Comparison of ENCODE assay signal across 8 mouse cellular contexts in genomic region chr17:35776811-35777609, GRCm38 (mm10). TPM values are rescaled to one million over a fixed set of nuclear protein-coding genes. Genes with fewer than 3 reads are reported as not detected.
DNase-seq lines count a peak whose midpoint lies in the region; ATAC-seq and TF ChIP-seq lines count a peak whose summit lies in the region.

No protein-coding gene starts in this region.

- H3K9me3 ChIP-seq in midbrain, postnatal 0 days (ENCODE audit: low read length) = no peaks in the 10 kb centered on the region
- H3K9me3 ChIP-seq in midbrain, embryonic 11.5 days (ENCODE audit: control insufficient read depth, low read length) = no peaks in the 10 kb centered on the region
- H3K9me3 ChIP-seq in heart, embryonic 11.5 days (replicated peaks; ENCODE audit: control insufficient read depth, low read length) = no peaks in the 10 kb centered on the region
- no peaks in the 10 kb centered on the region for H3K9me3 ChIP-seq in kidney, embryonic 15.5 days (replicated peaks)
- H3K9me3 ChIP-seq in limb, embryonic 15.5 days = no peaks in the 10 kb centered on the region

- no peaks in the 10 kb centered on the region for H3K36me3 ChIP-seq in midbrain, postnatal 0 days (ENCODE audit: insufficient read depth, low read length)
- H3K36me3 ChIP-seq in midbrain, embryonic 11.5 days (ENCODE audit: control insufficient read depth, insufficient read depth, low read length) = no peaks in the 10 kb centered on the region
- no peaks in the 10 kb centered on the region for H3K36me3 ChIP-seq in heart, embryonic 11.5 days (ENCODE audit: control insufficient read depth, insufficient read depth, low read length)
- H3K36me3 ChIP-seq in kidney, embryonic 15.5 days = no peaks in the 10 kb centered on the region
- H3K36me3 ChIP-seq in limb, embryonic 15.5 days = no peaks in the 10 kb centered on the region

- no peak overlapping the region for H3K4me3 ChIP-seq in midbrain, postnatal 0 days (ENCODE audit: low read depth, low read length)
- H3K4me3 ChIP-seq in midbrain, embryonic 11.5 days (ENCODE audit: low read depth, low read length) = no peak overlapping the region
- no peak overlapping the region for H3K4me3 ChIP-seq in heart, embryonic 11.5 days (ENCODE audit: low read depth, low read length)
- H3K4me3 ChIP-seq in kidney, embryonic 15.5 days (replicated peaks) = no peak overlapping the region
- H3K4me3 ChIP-seq in limb, embryonic 15.5 days = no peak overlapping the region
- H3K4me3 ChIP-seq in olfactory bulb, adult 2 months (ENCODE audit: insufficient read depth, low read depth, low read length) = no peak overlapping the region

- TF ChIP-seq POLR2A in olfactory bulb, adult 2 months (IDR thresholded peaks at IDR 0.05; ENCODE audit: insufficient read depth, low read depth, low read length) = no peak

- peak; percentile 18 for TF ChIP-seq CTCF in midbrain, postnatal 0 days (IDR thresholded peaks at IDR 0.05)
- TF ChIP-seq CTCF in olfactory bulb, adult 2 months (IDR thresholded peaks at IDR 0.05; ENCODE audit: insufficient read depth, low read depth, low read length) = no peak

- H3K9ac ChIP-seq in midbrain, postnatal 0 days (replicated peaks; ENCODE audit: low read length, poor library complexity, severe bottlenecking) = no peak overlapping the region
- no peak overlapping the region for H3K9ac ChIP-seq in midbrain, embryonic 11.5 days (ENCODE audit: low read length)
- no peak overlapping the region for H3K9ac ChIP-seq in heart, embryonic 11.5 days (ENCODE audit: low read depth, low read length)
- H3K9ac ChIP-seq in kidney, embryonic 15.5 days = no peak overlapping the region
- H3K9ac ChIP-seq in limb, embryonic 15.5 days = no peak overlapping the region

- H3K4me1 ChIP-seq in midbrain, postnatal 0 days (ENCODE audit: insufficient read depth, low read length) = no peaks in the 10 kb centered on the region
- H3K4me1 ChIP-seq in midbrain, embryonic 11.5 days (ENCODE audit: control insufficient read depth, insufficient read depth, low read length) = no peaks in the 10 kb centered on the region
- peaks cover 12% of the 10 kb centered on the region for H3K4me1 ChIP-seq in heart, embryonic 11.5 days (ENCODE audit: control insufficient read depth, insufficient read depth, low read length)
- peaks cover 13% of the 10 kb centered on the region for H3K4me1 ChIP-seq in kidney, embryonic 15.5 days
- H3K4me1 ChIP-seq in limb, embryonic 15.5 days = peaks cover 12% of the 10 kb centered on the region
- H3K4me1 ChIP-seq in olfactory bulb, adult 2 months (ENCODE audit: control insufficient read depth, insufficient read depth, low read length) = peaks cover 8% of the 10 kb centered on the region

- peak; percentile 84 for DNase-seq in midbrain, postnatal 0 days (ENCODE audit: low spot score)
- no peak for DNase-seq in midbrain, embryonic 11.5 days (ENCODE audit: low spot score, missing footprints)
- DNase-seq in spleen, adult 12 weeks (ENCODE audit: low spot score) = no peak

- no peak overlapping the region for H3K27ac ChIP-seq in midbrain, postnatal 0 days (ENCODE audit: low read depth, low read length)
- no peak overlapping the region for H3K27ac ChIP-seq in midbrain, embryonic 11.5 days (ENCODE audit: low read depth, low read length)
- H3K27ac ChIP-seq in heart, embryonic 11.5 days (ENCODE audit: low read depth, low read length) = peak overlapping the region; percentile 3
- H3K27ac ChIP-seq in kidney, embryonic 15.5 days = peak overlapping the region; percentile 19
- H3K27ac ChIP-seq in limb, embryonic 15.5 days = peak overlapping the region; percentile 33
- 0 out of 2 replicates have a peak overlapping the region, but pooled peaks have one; percentile 8 for H3K27ac ChIP-seq in olfactory bulb, adult 2 months (ENCODE audit: insufficient read depth, low read depth, low read length)

- WGBS in midbrain, postnatal 0 days = 61% methylated on average over 13 of the region's 13 CpGs
- 83% methylated on average over 13 of the region's 13 CpGs for WGBS in midbrain, embryonic 11.5 days
- WGBS in heart, embryonic 11.5 days (ENCODE audit: insufficient replicate concordance) = 44% methylated on average over 13 of the region's 13 CpGs
- WGBS in kidney, embryonic 15.5 days = 21% methylated on average over 13 of the region's 13 CpGs
- 38% methylated on average over 13 of the region's 13 CpGs for WGBS in limb, embryonic 15.5 days
- 31% methylated on average over 13 of the region's 13 CpGs for WGBS in olfactory bulb, adult 2 months

- peak; percentile 41; the same call in 1 of the 2 replicates for ATAC-seq in midbrain, postnatal 0 days (ENCODE audit: low FRiP score)
- ATAC-seq in midbrain, embryonic 11.5 days (ENCODE audit: low FRiP score) = no peak
- ATAC-seq in erythroblast, adult 5-6 weeks (replicated peaks; ENCODE audit: low FRiP score, poor library complexity, severe bottlenecking) = 0 out of 2 replicates have a peak, but pooled peaks have one; percentile 38
- ATAC-seq in heart, embryonic 11.5 days (replicated peaks; ENCODE audit: insufficient number of reproducible peaks, low FRiP score, low TSS enrichment) = peak; percentile 46; the same call in 1 of the 2 replicates
- ATAC-seq in kidney, embryonic 15.5 days (replicated peaks; ENCODE audit: low FRiP score) = no peak
- ATAC-seq in limb, embryonic 15.5 days (ENCODE audit: insufficient number of reproducible peaks, low FRiP score, low TSS enrichment, low read depth) = 0 out of 2 replicates have a peak, but pooled peaks have one; percentile 56

- H3K4me2 ChIP-seq in midbrain, postnatal 0 days (ENCODE audit: low read depth, low read length, poor library complexity, severe bottlenecking) = no peak overlapping the region
- no peak overlapping the region for H3K4me2 ChIP-seq in midbrain, embryonic 11.5 days
- no peak overlapping the region for H3K4me2 ChIP-seq in heart, embryonic 11.5 days
- 0 out of 2 replicates have a peak overlapping the region, but pooled peaks have one; percentile 9 for H3K4me2 ChIP-seq in kidney, embryonic 15.5 days
- H3K4me2 ChIP-seq in limb, embryonic 15.5 days = no peak overlapping the region

- H3K27me3 ChIP-seq in midbrain, postnatal 0 days (ENCODE audit: insufficient read depth, low read length) = no peaks in the 10 kb centered on the region
- H3K27me3 ChIP-seq in midbrain, embryonic 11.5 days (ENCODE audit: control insufficient read depth, insufficient read depth, low read length) = no peaks in the 10 kb centered on the region
- no peaks in the 10 kb centered on the region for H3K27me3 ChIP-seq in heart, embryonic 11.5 days (ENCODE audit: control insufficient read depth, insufficient read depth, low read length)
- H3K27me3 ChIP-seq in kidney, embryonic 15.5 days = no peaks in the 10 kb centered on the region
- no peaks in the 10 kb centered on the region for H3K27me3 ChIP-seq in limb, embryonic 15.5 days

RNA-seq across cellular contexts. Expression of gene Ier3, which starts 44.5 kb away (rescaled TPM):
- total RNA-seq in midbrain, postnatal 0 days (2014; rRNA removed) = 10.9 and 13.5 TPM in 2 replicates
- polyA plus RNA-seq in midbrain, postnatal 0 days (2015; fragmentation: Nextera tagmentation; extraction: Ambion mirVana) = 12.2 and 16.0 TPM in 2 replicates
- polyA plus RNA-seq in midbrain, embryonic 11.5 days (2014; fragmentation: Nextera tagmentation; extraction: Ambion mirVana) = 2.5 and 4.0 TPM in 2 replicates
- 7.5 and 11.9 TPM in 2 replicates for total RNA-seq in erythroblast, adult 5-6 weeks (2015; ENCODE audit: low replicate concordance)
- 2.1 and 8.0 TPM in 2 replicates for total RNA-seq in erythroblast, adult 5-6 weeks (2017; ENCODE audit: low replicate concordance)
- polyA plus RNA-seq in heart, embryonic 11.5 days (2014; fragmentation: Nextera tagmentation; extraction: Ambion mirVana) = 13.2 and 17.0 TPM in 2 replicates
- polyA plus RNA-seq in kidney, embryonic 15.5 days (2015; fragmentation: Nextera tagmentation; extraction: Ambion mirVana) = 25.3 and 25.4 TPM in 2 replicates
- polyA plus RNA-seq in limb, embryonic 15.5 days (2015; fragmentation: Nextera tagmentation; extraction: Ambion mirVana) = 23.2 and 27.5 TPM in 2 replicates
- not detected in 2 replicates for polyA plus RNA-seq in olfactory bulb, adult 2 months (2012; ENCODE audit: insufficient read depth, insufficient read length, low replicate concordance, missing spikeins)

RNA-seq across cellular contexts. Expression of gene Flot1, which starts 46.0 kb away (rescaled TPM):
- total RNA-seq in midbrain, postnatal 0 days (2014; rRNA removed) = 112 and 122 TPM in 2 replicates
- polyA plus RNA-seq in midbrain, postnatal 0 days (2015; fragmentation: Nextera tagmentation; extraction: Ambion mirVana) = 124 and 140 TPM in 2 replicates
- 46.9 and 47.4 TPM in 2 replicates for polyA plus RNA-seq in midbrain, embryonic 11.5 days (2014; fragmentation: Nextera tagmentation; extraction: Ambion mirVana)
- 20.9 and 37.8 TPM in 2 replicates for total RNA-seq in erythroblast, adult 5-6 weeks (2015; ENCODE audit: low replicate concordance)
- total RNA-seq in erythroblast, adult 5-6 weeks (2017; ENCODE audit: low replicate concordance) = 26.1 and 57.7 TPM in 2 replicates
- polyA plus RNA-seq in heart, embryonic 11.5 days (2014; fragmentation: Nextera tagmentation; extraction: Ambion mirVana) = 71.3 and 74.0 TPM in 2 replicates
- polyA plus RNA-seq in kidney, embryonic 15.5 days (2015; fragmentation: Nextera tagmentation; extraction: Ambion mirVana) = 42.3 and 44.6 TPM in 2 replicates
- 60.2 and 70.9 TPM in 2 replicates for polyA plus RNA-seq in limb, embryonic 15.5 days (2015; fragmentation: Nextera tagmentation; extraction: Ambion mirVana)
- not detected in 2 replicates for polyA plus RNA-seq in olfactory bulb, adult 2 months (2012; ENCODE audit: insufficient read depth, insufficient read length, low replicate concordance, missing spikeins)

Comparison
In these comparisons a context has a peak if more than half of its experiments do, and no peak if none do; other contexts are left out.
1. ATAC-seq: peak in midbrain, postnatal 0 days (single experiment), erythroblast, adult 5-6 weeks (single experiment), heart, embryonic 11.5 days (single experiment) and limb, embryonic 15.5 days (single experiment); none in midbrain, embryonic 11.5 days (single experiment) and kidney, embryonic 15.5 days (single experiment).
2. H3K27ac ChIP-seq: peak in heart, embryonic 11.5 days (single experiment), kidney, embryonic 15.5 days (single experiment), limb, embryonic 15.5 days (single experiment) and olfactory bulb, adult 2 months (single experiment); none in midbrain, postnatal 0 days (single experiment) and midbrain, embryonic 11.5 days (single experiment).